Comparison of ENCODE assay signal across 8 mouse cellular contexts in genomic region chr3:96595661-96596060, GRCm38 (mm10). TPM values are rescaled to one million over a fixed set of nuclear protein-coding genes. Genes with fewer than 3 reads are reported as not detected.
A peak's percentile ranks its signal among the peaks of the same experiment; 100 is the strongest.
DNase-seq lines count a peak whose midpoint lies in the region; ATAC-seq and TF ChIP-seq lines count a peak whose summit lies in the region.
"Had no signal": no experiment of that assay in that cellular context is flagged by ENCODE, and none has a peak within 500 bp of the region (broad histone marks: within the 10 kb centered on the region; RNA-seq: fewer than 3 reads in every experiment).

No protein-coding gene starts in this region.

- H3K4me3 ChIP-seq in cortical plate, adult 2 months (ENCODE audit: insufficient read depth, low read length), result peak overlapping the region; percentile 69
- peak overlapping the region; percentile 59 for H3K4me3 ChIP-seq in hindbrain, embryonic 16.5 days (ENCODE audit: low read length)

- H3K4me1 ChIP-seq in cortical plate, adult 2 months (ENCODE audit: control insufficient read depth, insufficient read depth, low read length), result peaks cover 6% of the 10 kb centered on the region
- H3K4me1 ChIP-seq in hindbrain, embryonic 16.5 days (ENCODE audit: control insufficient read depth, insufficient read depth, low read depth, low read length), result peaks cover 56% of the 10 kb centered on the region

- H3K27me3 ChIP-seq in hindbrain, embryonic 16.5 days (replicated peaks; ENCODE audit: control insufficient read depth, insufficient read depth, low read length), result no peaks in the 10 kb centered on the region

- ATAC-seq in hindbrain, embryonic 16.5 days, result no peak
- ATAC-seq in monocyte, adult 5-6 weeks (replicated peaks; ENCODE audit: insufficient number of reproducible peaks, low FRiP score, low TSS enrichment, poor library complexity, severe bottlenecking), result no peak

- peak overlapping the region; percentile 93 for H3K27ac ChIP-seq in cortical plate, adult 2 months (ENCODE audit: insufficient read depth, low read length)
- H3K27ac ChIP-seq in hindbrain, embryonic 16.5 days (ENCODE audit: low read depth, low read length), result peak overlapping the region; percentile 77
- H3K27ac ChIP-seq: liver, embryonic 13.5 days had no signal

- peak; percentile 33 to 68 for DNase-seq in left cerebral cortex, adult 8-10 months (ENCODE audit: low spot score in 2 of 2)
- DNase-seq in left cerebral cortex, postnatal 4 days, result no peak
- DNase-seq in retina, embryonic 14.5 days (ENCODE audit: low spot score), result peak; percentile 40
- DNase-seq in urinary bladder, adult 2 months (ENCODE audit: low spot score), result no peak
- DNase-seq: liver, embryonic 13.5 days had no signal

- TF ChIP-seq POLR2A in cortical plate, adult 2 months (IDR thresholded peaks at IDR 0.05; ENCODE audit: extremely low read depth, insufficient read depth, low read length), result peak; percentile 77

- H3K36me3 ChIP-seq in hindbrain, embryonic 16.5 days (ENCODE audit: control insufficient read depth, insufficient read depth, low read length), result no peaks in the 10 kb centered on the region

- H3K9ac ChIP-seq in hindbrain, embryonic 16.5 days (ENCODE audit: low read depth, low read length), result peak overlapping the region; percentile 80; the same call in 1 of the 2 replicates
- H3K9ac ChIP-seq: liver, embryonic 13.5 days had no signal

- no peaks in the 10 kb centered on the region for H3K9me3 ChIP-seq in hindbrain, embryonic 16.5 days (ENCODE audit: control insufficient read depth, low read length)
- H3K9me3 ChIP-seq: liver, embryonic 13.5 days had no signal

- H3K4me2 ChIP-seq in hindbrain, embryonic 16.5 days (ENCODE audit: low read length), result peak overlapping the region; percentile 99

- 27% methylated on average over 6 of the region's 6 CpGs for WGBS in hindbrain, embryonic 16.5 days

- no peak for TF ChIP-seq CTCF in cortical plate, adult 2 months (IDR thresholded peaks at IDR 0.05; ENCODE audit: extremely low read depth, insufficient read depth, low read length)

- intact Hi-C loops in left cerebral cortex, postnatal 4 days (cut with DNase I), result no loop called here

RNA-seq across cellular contexts. Expression of gene Ankrd34a, which starts 0.8 kb away (rescaled TPM):
- total RNA-seq in left cerebral cortex, adult 8-10 months (2022), result 10 to 100 TPM; 60.4 to 65.0 (median 61.0) TPM
- total RNA-seq in left cerebral cortex, postnatal 4 days (2021), result 10 to 100 TPM; 32.3 to 33.0 TPM
- polyA plus RNA-seq in cortical plate, adult 2 months (2012; rRNA removed), result 61.6 and 61.9 TPM in 2 replicates
- polyA plus RNA-seq in hindbrain, embryonic 16.5 days (2015; fragmentation: Nextera tagmentation; extraction: Ambion mirVana), result 21.5 and 23.9 TPM in 2 replicates
- 0.70 and 1.1 TPM in 2 replicates for polyA plus RNA-seq in urinary bladder, adult 2 months (2012; rRNA removed)
- total RNA-seq in monocyte, adult 5-6 weeks (2017), result not detected in 3 replicates

RNA-seq across cellular contexts. Expression of gene Polr3gl, which starts 1.7 kb away (rescaled TPM):
- 10 to 100 TPM; 22.8 to 26.6 (median 24.3) TPM for total RNA-seq in left cerebral cortex, adult 8-10 months (2022)
- total RNA-seq in left cerebral cortex, postnatal 4 days (2021), result 10 to 100 TPM; 28.0 to 28.1 TPM
- polyA plus RNA-seq in cortical plate, adult 2 months (2012; rRNA removed), result 44.5 and 55.9 TPM in 2 replicates
- polyA plus RNA-seq in hindbrain, embryonic 16.5 days (2015; fragmentation: Nextera tagmentation; extraction: Ambion mirVana), result 31.0 and 33.3 TPM in 2 replicates
- polyA plus RNA-seq in urinary bladder, adult 2 months (2012; rRNA removed), result 44.4 and 59.0 TPM in 2 replicates
- total RNA-seq in monocyte, adult 5-6 weeks (2017), result 75.3 to 86.8 TPM (median 84.0 TPM) in 3 replicates

RNA-seq across cellular contexts. Expression of gene Lix1l, which starts 5.3 kb away (rescaled TPM):
- total RNA-seq in left cerebral cortex, adult 8-10 months (2022), result 10 to 100 TPM; 20.3 to 22.9 (median 21.9) TPM
- 10 to 100 TPM; 55.2 to 64.1 TPM for total RNA-seq in left cerebral cortex, postnatal 4 days (2021)
- polyA plus RNA-seq in cortical plate, adult 2 months (2012; rRNA removed), result 20.9 and 22.7 TPM in 2 replicates
- polyA plus RNA-seq in hindbrain, embryonic 16.5 days (2015; fragmentation: Nextera tagmentation; extraction: Ambion mirVana), result 5.1 and 5.8 TPM in 2 replicates
- 57.6 and 66.0 TPM in 2 replicates for polyA plus RNA-seq in urinary bladder, adult 2 months (2012; rRNA removed)
- 0.68 to 0.95 TPM in 2 of 3 replicates, not detected in the other for total RNA-seq in monocyte, adult 5-6 weeks (2017)

RNA-seq across cellular contexts. Expression of gene Gm16253, which starts 18.9 kb away (rescaled TPM):
- not detected for total RNA-seq in left cerebral cortex, adult 8-10 months (2022)
- total RNA-seq in left cerebral cortex, postnatal 4 days (2021), result not detected
- not detected in 2 replicates for polyA plus RNA-seq in cortical plate, adult 2 months (2012; rRNA removed)
- 1.0 and 1.9 TPM in 2 replicates for polyA plus RNA-seq in hindbrain, embryonic 16.5 days (2015; fragmentation: Nextera tagmentation; extraction: Ambion mirVana)
- polyA plus RNA-seq in urinary bladder, adult 2 months (2012; rRNA removed), result not detected in 2 replicates
- total RNA-seq in monocyte, adult 5-6 weeks (2017), result not detected in 3 replicates
- polyA plus RNA-seq: liver, embryonic 13.5 days had no signal

RNA-seq across cellular contexts. Expression of gene Rbm8a, which starts 34.1 kb away (rescaled TPM):
- total RNA-seq in left cerebral cortex, adult 8-10 months (2022), result 10 to 100 TPM; 41.8 to 56.2 (median 46.5) TPM
- 10 to 100 TPM; 56.5 to 66.6 TPM for total RNA-seq in left cerebral cortex, postnatal 4 days (2021)
- 33.9 and 38.0 TPM in 2 replicates for polyA plus RNA-seq in cortical plate, adult 2 months (2012; rRNA removed)
- polyA plus RNA-seq in hindbrain, embryonic 16.5 days (2015; fragmentation: Nextera tagmentation; extraction: Ambion mirVana), result 110 and 113 TPM in 2 replicates
- 31.0 and 41.8 TPM in 2 replicates for polyA plus RNA-seq in urinary bladder, adult 2 months (2012; rRNA removed)
- 41.2 to 53.1 TPM (median 49.7 TPM) in 3 replicates for total RNA-seq in monocyte, adult 5-6 weeks (2017)

Comparison
In these comparisons a context has a peak if more than half of its experiments do, and no peak if none do; other contexts are left out.
1. DNase-seq: peak in left cerebral cortex, adult 8-10 months (2 of 2) and retina, embryonic 14.5 days (single experiment); none in left cerebral cortex, postnatal 4 days (single experiment) and urinary bladder, adult 2 months (single experiment).
2. RNA of gene Ankrd34a, which starts 0.8 kb away (total RNA-seq): 60.4 to 65.0 TPM in left cerebral cortex, adult 8-10 months and 32.3 to 33.0 TPM in left cerebral cortex, postnatal 4 days; not detected in monocyte, adult 5-6 weeks; every median in the first group is over 10 times any median in the second.
3. RNA of gene Lix1l, which starts 5.3 kb away (total RNA-seq): 55.2 to 64.1 TPM in left cerebral cortex, postnatal 4 days and 20.3 to 22.9 TPM in left cerebral cortex, adult 8-10 months; 0.68 to 0.95 TPM in monocyte, adult 5-6 weeks; every median in the first group is over 10 times any median in the second.